Mouse (Mus musculus): ENCODE data around the gene Setd7. TPM values are rescaled to one million over a fixed set of nuclear protein-coding genes. Genes with fewer than 3 reads are reported as not detected.

Gene Setd7
- polyA plus RNA-seq, 1 experiment from 2014 or later = 2.1 TPM

- WGBS = 87% methylated on average over 2 of the region's 2 CpGs
- no peak for TF ChIP-seq EP300 (IDR thresholded peaks at IDR 0.05)
- TF ChIP-seq CTCF (IDR thresholded peaks at IDR 0.05) = no peak
- no peaks in the 10 kb centered on the region for H3K9me3 ChIP-seq (ENCODE audit: low read length)
- H3K27ac ChIP-seq (ENCODE audit: low read length) = no peak overlapping the region
- H3K4me3 ChIP-seq (ENCODE audit: low read depth, low read length) = no peak overlapping the region
- ATAC-seq (no peak), DNase-seq (ENCODE audit: low spot score) (no peak)
- H3K36me3 ChIP-seq (ENCODE audit: insufficient read depth, low read length) = peaks cover 28% of the 10 kb centered on the region; the same call in 1 of the 2 replicates
- no peak overlapping the region for H3K9ac ChIP-seq (replicated peaks; ENCODE audit: low read depth)
- no peaks in the 10 kb centered on the region for H3K4me1 ChIP-seq (ENCODE audit: insufficient read depth, low read depth, low read length)
- no peak overlapping the region for H3K4me2 ChIP-seq (replicated peaks; ENCODE audit: low read depth, low read length)
- H3K27me3 ChIP-seq (replicated peaks; ENCODE audit: insufficient read depth, low read length) = no peaks in the 10 kb centered on the region
These were observed 92.1 kb downstream of the Setd7 start for GRCm38 (mm10) chr3:51468530-51468929.

Other genes starting within 250 kb of the Setd7 start
- gene Elf2, start 220.2 kb downstream of the Setd7 start, polyA plus RNA-seq (2015; fragmentation: Nextera tagmentation; extraction: Ambion mirVana) = 55.8 and 62.6 TPM in 2 replicates
- gene Mgarp, start 164.1 kb downstream of the Setd7 start, polyA plus RNA-seq (2015; fragmentation: Nextera tagmentation; extraction: Ambion mirVana) = not detected in 2 replicates
- gene Ndufc1, start 151.9 kb downstream of the Setd7 start, polyA plus RNA-seq (2015; fragmentation: Nextera tagmentation; extraction: Ambion mirVana) = 498 and 517 TPM in 2 replicates
- 12.7 and 16.9 TPM in 2 replicates for gene Naa15, start 145.7 kb downstream of the Setd7 start, polyA plus RNA-seq (2015; fragmentation: Nextera tagmentation; extraction: Ambion mirVana)
- gene Rab33b, start 77.0 kb downstream of the Setd7 start, polyA plus RNA-seq (2015; fragmentation: Nextera tagmentation; extraction: Ambion mirVana) = 24.9 and 26.2 TPM in 2 replicates
- 6.7 and 8.6 TPM in 2 replicates for gene Mgst2, start 99.5 kb upstream of the Setd7 start, polyA plus RNA-seq (2015; fragmentation: Nextera tagmentation; extraction: Ambion mirVana)

Measured in lung, postnatal 0 days (tissue).